1 mouse cellular context compared by ENCODE assay signal in genomic region chr1:165195396-165195960, GRCm38 (mm10).
TF ChIP-seq lines count a peak whose summit lies in the region.

No protein-coding gene starts in this region.

TF ChIP-seq in CH12.LX, 34 proteins besides CTCF, POLR2A, EP300 and RAD21:
- TF ChIP-seq USF2 (conservative IDR thresholded peaks at IDR 0.05; ENCODE audit: low read depth, low read length) = 0 out of 2 replicates have a peak, but pooled peaks have one; percentile 16
- TF ChIP-seq MAX (IDR thresholded peaks at IDR 0.05; ENCODE audit: low read length) = 0 out of 2 replicates have a peak, but pooled peaks have one; percentile 32
- TF ChIP-seq PAX5 (IDR thresholded peaks at IDR 0.05; ENCODE audit: low read length) = no peak
- TF ChIP-seq KAT2A (IDR thresholded peaks at IDR 0.05; ENCODE audit: insufficient replicate concordance, low read length) = no peak
- TF ChIP-seq ETS1 (conservative IDR thresholded peaks at IDR 0.05; ENCODE audit: low read depth, low read length) = 0 out of 2 replicates have a peak, but pooled peaks have one; percentile 20
